Mouse (Mus musculus) lung, postnatal 25 days (tissue): Measurements from ENCODE around the gene Daam1.
"Not testable (repeated sequence)": the region's sequence is repeated elsewhere in the genome, so short reads cannot be mapped to it uniquely, and the experiment has no call there.

ENCODE experiments used
- DNase-seq: peaks from one replicate; pipeline ENCODE4 v3.0.0; 2022; ENCODE audit warnings: low spot score

The Daam1 gene

DNA sequence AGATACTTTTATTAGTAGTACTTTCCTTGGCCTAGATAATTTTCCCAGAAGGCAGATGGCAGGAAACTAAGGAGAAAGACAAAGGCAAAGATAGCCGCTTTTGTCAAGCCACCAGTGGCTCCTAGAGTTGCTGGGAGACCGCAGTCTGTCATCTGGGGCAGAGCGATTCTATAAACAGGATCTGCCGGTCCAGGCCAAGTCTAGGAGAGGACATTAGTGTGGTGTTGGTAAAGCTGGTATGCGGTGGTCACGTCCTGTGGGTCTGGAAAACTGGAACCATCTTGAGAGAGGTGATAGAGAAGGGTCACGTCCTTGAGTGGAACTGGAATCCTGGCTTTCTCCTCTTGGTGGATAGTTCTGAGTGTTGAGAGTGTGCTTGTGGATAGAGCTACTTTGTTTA lies 3.2 kb downstream of the Daam1 start:
- peak; percentile 59 for DNase-seq

DNA sequence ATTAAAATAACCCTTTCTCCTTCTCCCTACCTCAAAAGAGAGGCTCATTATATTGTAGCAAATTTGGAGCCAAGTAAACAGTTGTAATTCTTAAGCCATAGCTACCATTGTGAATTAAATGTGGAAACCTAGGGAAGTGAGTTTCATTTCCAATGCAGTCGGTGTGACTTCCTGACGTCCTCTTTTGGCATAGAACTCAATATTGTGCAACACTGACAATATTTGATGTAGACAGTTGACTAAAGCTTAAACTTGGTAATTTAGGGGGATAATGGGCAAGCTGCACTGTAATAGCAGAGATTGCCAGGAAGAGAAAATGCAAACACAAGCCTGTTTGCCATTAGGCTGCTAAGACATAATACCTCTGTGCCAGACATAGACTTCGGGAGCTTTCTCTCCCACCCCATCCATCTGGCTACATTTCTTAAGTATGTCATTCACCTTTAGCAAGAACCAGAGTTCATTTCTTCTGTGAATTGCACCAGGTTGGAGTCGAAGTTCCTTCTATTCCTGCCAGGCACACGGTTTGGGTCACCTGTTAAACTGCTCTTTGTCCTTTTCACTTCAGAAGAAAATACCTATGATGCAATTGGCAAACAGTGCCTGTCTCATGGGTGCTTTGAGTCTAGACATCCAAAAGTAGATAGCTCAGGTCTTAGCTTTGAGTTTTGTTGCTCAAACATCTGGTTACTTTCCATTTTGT lies 5.2 kb downstream of the Daam1 start:
- peak; percentile 45 for DNase-seq

DNA sequence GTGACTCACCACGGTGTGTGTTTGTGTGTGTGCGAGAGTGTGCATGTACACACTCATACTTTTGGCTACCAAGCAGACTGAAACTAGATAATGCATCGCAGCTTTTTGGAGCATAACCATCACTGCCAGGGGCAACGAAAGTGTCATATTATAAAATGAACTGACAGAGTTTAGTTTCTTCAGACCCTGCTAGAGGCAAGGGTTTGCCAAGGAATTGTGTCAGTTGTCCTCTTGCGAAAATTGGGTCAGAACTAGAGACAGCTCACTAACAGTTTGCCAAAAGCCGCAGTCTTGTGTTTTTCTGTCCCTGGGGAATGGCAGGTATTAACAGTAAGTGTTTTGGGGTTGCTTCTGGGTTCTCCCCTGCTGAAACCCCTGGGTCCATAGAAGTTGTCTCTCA lies 5.9 kb downstream of the Daam1 start:
- DNase-seq: peak; percentile 43

DNA sequence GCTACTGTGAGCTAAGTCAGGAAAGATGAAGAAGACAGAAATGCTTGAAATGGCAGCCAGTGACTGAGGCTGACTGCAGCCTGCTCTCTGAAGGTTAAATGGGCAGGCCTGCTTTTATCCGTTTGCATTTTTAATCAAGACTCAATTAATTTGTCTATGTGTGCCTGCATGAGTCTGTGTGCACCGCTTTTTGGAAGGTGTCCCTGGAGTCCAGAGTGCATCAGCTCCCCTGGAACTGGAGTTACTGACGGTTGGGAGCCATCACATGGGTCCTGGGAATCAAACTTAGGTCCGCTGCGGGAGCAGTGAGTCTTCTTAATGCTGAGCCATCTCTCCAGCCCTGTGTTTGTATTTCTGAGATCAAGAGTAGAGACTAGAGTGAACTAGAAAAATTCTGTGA lies 6.7 kb downstream of the Daam1 start:
- no peak for DNase-seq

DNA sequence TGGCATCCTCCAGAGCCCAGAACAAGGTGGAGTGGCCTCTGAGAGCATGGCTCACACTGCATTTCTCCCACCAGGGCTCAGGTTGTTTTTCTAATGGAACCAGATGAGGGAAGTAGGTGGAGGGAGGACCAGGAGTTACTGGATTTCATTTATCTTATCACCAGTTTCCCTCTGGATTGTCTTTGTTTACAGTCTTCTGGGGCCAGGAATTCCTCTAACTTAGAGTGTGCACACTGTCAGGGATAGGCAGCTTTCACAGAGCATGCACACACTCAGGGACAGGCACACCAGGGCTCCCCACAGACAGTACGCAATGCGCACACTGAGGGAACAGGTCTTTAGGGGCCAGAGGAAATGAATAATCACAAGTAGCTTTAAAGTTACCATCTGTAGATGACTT lies 7.4 kb downstream of the Daam1 start:
- no peak for DNase-seq

DNA sequence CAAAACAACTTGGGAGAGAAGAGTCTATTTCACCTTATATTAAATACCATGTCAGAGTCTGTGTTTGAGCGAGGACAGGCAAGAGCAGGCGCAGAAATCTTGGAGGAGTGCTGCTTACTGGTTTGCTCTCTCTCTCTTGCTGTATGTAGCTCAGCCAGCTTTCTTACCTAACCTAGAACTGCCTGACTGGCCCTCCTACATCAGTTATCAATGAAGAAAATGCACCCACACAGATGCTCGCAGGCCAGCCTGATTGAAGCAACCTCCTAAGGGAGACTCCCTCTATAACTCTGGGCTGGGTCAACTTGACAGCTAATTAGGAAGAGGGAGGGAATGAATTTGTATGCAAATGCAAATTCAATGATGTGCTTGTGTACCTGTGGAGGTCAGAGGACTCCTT lies 8.8 kb downstream of the Daam1 start:
- no peak for DNase-seq

DNA sequence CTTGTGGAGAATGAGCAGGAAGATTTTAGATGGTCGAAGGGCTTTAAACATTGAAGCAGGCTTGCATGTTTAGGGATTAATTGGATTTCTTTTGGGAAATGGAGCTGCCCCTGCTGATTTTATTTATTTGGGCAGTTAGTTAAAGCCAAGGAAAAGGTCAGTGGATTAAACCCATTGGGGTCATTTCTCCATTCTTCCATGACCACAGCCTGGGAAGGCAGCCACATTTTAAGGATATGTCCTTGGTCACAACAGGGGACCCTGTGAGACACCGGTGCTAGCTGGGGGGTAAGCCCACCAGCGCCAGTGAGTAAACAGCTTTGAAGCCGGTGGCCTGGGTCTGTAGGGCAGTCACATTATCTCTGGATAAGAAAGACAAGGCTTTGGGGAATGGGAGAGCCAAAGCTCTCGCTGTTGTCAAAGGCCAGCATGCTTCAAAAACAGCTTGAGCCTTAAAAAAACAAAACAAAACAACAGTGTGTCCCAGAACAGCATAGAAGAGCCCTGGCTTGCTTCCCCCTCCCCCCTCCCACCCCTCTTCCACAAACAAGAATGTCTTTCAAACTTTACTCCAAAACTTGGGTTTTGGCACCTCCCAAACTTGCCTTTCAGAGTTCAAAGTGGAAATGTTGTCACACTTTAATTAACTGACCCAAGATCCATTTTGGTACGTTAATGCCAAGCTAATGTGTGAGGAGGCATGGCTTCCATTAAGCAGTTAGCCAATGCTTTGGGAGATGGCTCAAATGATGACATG lies 9.7 kb downstream of the Daam1 start:
- DNase-seq: no peak

DNA sequence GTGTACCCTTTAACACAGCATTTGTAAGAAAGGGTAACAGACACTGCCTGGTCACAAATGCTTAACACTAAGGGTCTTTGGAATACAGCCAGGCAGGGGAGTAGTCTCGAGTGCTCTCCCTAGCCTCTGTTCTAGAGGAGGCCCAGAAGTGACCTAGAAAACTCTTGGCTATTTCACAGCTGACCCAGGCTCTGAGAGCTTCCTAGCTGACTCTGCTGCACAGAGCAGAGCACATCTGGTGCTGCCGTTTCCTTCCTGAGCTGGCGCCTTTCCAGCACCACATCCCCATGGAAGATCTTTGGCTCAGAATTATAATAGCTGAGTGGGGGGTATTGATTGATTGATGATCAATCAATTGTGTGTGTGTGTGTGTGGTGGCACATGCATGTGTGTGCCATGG lies 11.1 kb downstream of the Daam1 start:
- DNase-seq: peak; percentile 53

DNA sequence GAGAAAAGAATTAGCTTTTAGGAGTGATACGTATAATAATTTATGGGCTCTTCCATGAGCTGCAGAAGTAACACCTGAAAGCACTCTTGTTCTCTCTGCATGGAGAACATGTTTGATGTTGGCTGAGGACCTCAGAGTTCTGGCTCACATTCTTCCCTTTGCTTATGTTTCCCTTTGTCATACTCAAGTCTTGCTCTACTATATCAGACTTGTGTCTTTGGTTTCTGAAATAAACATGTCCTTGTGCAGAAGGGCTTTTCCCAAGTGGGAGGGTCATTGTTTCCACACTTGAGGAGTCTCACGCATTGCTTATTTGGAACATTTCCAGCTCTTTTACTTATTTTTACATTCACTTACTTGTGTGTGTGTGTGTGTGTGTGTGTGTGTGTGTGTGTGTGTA lies 11.7 kb downstream of the Daam1 start:
- no peak for DNase-seq

DNA sequence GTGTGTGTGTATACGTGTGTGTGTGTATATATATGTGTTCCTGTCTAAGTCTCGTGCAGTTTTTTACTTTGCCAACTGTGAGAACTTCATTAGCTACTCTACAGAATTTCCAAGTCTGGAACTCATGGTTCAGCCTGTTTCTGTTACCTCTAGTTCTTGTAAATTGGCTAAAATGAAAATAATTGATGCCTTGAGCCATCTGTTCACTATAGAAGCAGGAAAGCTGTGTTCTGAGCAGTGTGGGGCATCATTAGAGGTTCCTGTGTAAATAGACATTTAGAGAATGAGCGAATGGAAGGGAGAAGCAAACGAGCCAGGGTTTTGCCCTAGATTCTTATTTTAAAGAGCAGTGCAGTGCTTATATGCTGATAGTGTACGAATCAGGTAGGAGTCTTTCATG lies 14.6 kb downstream of the Daam1 start:
- DNase-seq: no peak

DNA sequence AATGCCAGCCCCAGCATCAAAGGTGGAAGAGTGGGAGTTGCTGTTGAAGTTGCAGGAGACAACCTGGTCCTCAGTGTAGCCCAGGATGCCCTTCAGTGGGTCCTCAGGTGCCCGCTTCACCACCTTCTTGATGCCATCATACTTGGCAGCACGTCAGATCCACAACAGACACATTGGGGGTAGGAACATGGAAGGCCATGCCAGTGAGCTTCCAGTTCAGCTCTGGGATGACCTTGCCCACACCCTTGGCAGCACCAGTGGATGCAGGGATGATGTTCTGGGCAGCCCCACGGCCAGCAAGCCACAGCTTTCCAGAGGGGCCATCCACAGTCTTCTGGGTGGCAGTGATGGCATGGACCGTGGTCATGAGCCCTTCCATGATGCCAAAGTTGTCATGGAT lies 15.5 kb downstream of the Daam1 start:
- DNase-seq: not testable (repeated sequence)

DNA sequence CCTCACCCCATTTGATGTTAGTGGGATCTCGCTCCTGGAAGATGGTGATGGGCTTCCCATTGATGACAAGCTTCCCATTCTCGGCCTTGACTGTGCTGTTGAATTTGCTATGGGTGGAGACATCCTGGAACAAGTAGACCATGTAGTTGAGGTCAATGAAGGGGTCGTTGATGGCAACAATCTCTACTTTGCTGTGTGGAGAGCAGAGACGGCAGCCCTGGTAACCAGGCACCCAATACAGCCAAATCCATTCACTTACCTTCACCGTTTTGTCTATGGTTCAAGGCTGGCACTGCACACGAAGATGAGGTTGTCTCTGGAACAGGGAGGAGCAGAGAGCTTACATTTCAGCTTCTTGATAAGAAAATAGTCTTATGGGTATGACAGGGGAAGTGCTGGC lies 16.1 kb downstream of the Daam1 start:
- not testable (repeated sequence) for DNase-seq

DNA sequence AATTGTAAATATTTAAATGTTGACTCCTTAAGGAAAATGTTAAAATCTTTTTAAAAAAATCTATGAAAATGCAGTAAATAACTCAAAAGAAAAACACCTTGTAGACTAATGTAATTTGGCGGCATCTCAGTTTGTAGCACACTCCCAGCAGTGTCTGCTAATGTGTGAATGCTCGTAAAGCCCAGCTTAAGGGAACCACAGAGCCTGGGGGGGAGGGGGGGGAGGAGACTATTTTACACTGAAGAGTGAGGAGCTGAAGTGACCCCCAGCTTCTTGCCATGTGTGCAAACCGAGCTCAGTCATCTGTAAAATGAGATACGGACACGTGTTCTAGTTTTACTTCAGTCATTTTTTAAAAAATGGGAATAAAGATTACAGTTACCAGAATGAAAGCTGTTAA lies 16.7 kb downstream of the Daam1 start:
- DNase-seq: no peak

DNA sequence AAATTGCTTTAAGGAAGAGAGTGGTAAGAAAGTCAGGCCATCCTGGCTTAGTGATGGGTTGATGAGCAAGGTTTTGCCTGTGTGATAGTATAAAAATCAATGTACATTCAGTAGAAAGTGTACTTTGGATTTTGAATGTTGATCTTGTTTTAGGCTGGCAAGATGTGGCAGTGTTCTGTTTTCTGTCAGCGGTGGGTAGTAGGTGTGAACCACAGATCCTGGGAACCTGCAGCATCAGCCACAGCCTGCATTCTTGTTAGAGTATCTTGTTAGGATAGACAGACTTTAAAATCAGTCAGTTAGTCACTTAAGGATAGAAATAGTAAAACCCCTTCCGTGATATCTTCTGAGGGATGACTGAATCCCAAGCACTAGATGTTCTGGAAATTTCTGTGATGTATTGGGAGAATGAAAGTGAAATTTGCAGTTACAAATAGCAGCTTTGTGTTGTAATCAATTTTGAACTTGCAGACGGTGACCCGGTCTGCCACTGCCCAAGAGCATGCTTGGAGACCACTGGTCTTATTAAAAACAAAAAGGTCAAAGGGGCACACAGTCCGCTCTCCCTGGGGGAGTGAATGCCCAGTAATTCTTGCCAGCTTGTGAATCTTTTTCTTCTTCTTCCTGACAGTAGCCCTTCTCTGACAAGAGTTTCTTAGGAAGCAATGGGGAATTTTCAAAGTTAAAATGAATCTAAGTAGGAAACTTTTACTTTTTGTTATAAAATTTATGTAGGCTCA lies 17.3 kb downstream of the Daam1 start:
- no peak for DNase-seq

DNA sequence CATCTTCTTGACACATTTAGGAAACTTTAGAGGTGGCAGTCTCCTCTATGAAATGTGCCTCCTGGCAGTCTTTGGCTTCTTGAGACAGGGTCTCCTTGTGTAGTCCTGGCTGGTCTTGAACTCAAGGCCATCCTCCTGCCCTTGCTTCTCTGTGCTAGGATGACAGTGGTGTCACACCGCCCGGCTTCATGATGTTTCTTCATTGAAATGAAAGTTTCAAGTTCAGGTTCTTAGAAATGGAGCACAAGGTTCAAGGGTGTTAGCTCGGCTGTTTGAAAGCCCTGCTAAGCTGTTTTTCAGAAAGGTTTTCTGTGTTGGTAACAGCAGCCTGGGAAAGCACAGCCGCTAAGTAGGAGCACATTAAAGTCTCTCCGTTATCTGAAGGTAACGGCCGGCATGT lies 18.2 kb downstream of the Daam1 start:
- no peak for DNase-seq

DNA sequence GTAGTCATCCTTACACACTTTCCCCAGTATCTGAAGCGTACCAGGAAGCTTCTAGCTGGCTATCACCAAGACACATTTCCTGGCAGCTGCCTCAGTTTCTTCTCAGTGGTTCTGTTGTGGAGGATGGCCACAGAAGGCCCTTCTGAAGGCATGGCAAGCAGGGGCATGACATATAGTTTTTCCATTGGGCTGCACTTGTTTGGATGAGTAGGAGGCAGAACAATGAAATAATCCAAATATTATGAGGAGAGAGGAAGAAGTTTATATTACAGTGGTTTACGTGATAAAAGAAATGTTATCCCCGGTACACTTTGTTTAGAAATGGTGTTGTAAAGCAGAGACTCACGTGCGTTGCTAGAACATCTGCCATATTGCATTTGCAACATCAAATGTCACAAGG lies 19.3 kb downstream of the Daam1 start:
- peak; percentile 38 for DNase-seq

DNA sequence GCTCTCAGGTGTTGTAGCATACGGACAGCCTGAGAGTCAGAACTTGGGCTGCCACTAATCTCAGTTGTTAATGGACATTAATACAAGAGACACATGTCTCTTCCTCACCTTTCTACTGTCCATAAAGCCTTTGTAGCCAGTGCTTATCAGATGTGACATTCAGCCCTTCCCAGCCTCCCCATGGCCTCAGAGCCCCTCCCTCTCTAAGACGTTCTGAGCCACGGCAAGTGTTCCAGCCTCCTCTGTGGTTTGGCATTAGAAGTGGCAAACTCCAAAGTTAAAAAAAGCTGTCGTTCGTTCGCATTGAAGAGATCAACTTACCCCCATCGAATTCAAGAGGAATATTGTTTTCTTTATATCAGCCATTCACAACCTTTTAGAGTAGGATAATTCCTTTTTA lies 21.8 kb downstream of the Daam1 start:
- no peak for DNase-seq

DNA sequence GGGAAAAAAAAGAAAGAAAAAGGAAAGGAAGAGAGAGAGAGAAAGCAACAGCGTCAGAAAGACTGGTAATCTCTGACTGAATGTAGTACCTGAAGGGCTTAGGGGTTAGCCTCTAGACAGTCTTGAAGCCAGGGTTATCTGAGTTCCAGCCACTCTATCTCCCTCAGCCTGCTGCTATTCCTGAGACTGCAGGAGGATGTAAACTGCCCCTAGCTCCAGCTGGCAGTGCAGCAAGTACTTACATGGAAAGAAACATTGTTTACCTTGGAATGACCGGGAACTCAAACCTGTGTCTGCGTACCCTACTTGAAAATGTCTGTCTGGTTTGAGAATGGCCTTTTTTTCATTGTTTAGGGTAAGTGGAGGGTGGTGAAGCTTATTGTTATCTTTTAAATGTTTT lies 22.8 kb downstream of the Daam1 start:
- no peak for DNase-seq

DNA sequence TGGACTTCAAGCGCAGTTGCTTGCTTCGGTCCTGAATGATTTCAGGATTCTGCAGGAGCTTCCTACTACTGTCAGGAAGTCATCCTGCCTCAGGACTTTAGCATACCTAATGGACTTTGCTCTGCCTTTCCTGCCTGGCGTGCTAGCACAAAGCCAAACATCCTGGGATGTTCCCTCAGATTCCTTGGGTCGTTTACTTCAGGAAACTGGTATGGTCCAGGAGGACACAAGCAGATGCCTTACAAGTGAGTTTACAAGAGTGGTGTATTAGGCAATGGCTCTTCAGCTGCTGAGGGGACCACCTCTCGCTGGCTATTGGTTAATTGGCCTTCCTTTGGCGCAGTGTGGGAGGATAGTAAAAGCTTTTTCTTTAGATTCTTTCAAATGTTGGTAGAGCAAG lies 23.3 kb downstream of the Daam1 start:
- peak; percentile 43 for DNase-seq

DNA sequence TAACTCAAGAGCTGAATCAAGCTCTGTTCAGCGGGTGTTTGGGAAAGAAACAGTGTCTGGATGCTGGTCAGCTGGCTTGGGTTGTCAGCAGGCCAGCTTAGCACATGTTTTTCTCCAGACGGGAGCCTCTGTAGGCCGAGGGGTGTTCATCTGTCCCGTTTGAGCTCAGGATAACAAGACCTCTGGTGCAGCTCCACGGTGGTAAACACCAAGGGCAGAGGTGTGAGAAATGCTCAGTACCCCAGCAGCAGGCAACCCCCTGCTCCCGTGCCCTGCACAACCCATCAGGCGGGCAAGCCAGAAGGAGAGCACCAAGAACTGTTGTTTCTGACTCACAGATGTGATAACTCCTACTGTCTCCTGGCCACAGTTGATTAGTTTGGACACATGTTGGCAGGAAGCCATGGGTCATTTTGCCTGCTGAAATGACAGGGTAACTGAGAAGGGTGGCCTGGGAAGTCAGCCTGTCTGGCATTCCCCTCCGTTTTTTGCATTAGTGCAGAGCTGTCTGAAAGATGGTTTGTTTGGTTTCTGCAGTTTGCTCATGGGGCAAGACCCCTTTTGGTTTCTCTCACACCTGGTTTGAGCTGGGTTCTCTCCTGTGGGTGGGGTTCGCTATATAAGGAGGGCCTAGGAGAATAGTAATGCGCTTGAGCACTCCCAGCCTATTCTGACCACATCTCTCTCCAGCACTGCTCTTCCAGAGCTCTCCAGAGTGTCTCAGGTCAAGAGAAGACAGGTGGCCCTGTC lies 25.0 kb downstream of the Daam1 start:
- DNase-seq: peak; percentile 54

DNA sequence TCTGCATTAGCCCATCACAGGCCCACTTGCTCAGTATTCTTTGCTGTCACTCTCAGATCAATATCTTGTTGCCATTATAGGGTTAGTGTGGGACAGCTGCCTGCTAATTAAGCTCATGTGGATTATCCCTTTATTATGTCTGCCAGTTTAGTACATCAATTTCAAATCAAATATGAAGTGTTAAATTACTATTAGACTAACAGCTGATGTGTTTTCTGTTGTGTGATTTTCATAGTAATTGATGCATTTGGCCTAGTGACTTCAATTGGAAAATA lies 25.5 kb downstream of the Daam1 start:
- no peak for DNase-seq

DNA sequence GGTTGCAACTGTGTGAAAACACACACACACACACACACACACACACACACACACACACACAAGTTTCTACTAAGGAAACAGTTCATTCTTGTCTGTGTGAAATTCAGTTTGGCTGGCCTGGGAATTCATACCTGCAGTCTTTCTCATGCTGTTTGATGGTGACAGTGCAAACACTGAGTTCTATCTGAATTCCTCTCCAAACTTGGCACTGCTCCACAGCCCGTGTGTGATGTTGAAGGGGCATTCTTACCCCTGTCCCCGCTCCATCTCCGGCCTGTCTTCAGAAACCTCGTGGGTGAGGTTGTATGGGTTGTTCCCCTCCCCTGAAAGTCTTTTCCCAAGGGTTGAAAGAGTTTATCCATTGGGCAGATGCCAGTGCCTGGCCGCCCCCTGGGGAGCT lies 28.2 kb downstream of the Daam1 start:
- DNase-seq: no peak
